Mouse (Mus musculus): ENCODE data around the gene Trpt1.

DNA sequence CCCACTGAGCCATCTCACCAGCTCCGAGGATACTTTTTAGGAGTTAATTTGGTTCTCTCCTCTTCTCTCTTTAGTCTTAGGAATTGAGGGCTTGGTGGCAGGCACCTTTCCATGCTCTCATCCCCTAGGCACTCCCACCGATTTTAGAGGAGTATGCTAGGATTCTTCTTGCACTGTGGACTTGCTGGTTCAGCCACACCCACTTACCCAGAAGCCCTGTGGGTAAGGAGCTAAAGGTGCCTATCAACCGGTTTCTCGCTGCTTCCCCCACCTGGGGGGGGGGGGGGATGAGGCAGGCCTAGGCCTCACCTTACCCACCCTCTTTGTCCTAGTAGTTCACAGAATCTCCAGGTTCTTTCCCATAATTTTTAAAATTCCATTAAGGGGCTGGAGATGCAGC is 48.2 kb upstream of the Trpt1 start:
- no peak for TF ChIP-seq CTCF (IDR thresholded peaks at IDR 0.05; ENCODE audit: borderline replicate concordance, extremely low read depth, insufficient read depth, insufficient read length)
- TF ChIP-seq POLR2A (IDR thresholded peaks at IDR 0.05; ENCODE audit: borderline replicate concordance, extremely low read depth, insufficient read depth, insufficient read length, poor library complexity, severe bottlenecking), result no peak

All from brain, embryonic 14.5 days (tissue).